Mouse (Mus musculus): ENCODE measurements around the gene Plcb4.

The Plcb4 gene

DNA sequence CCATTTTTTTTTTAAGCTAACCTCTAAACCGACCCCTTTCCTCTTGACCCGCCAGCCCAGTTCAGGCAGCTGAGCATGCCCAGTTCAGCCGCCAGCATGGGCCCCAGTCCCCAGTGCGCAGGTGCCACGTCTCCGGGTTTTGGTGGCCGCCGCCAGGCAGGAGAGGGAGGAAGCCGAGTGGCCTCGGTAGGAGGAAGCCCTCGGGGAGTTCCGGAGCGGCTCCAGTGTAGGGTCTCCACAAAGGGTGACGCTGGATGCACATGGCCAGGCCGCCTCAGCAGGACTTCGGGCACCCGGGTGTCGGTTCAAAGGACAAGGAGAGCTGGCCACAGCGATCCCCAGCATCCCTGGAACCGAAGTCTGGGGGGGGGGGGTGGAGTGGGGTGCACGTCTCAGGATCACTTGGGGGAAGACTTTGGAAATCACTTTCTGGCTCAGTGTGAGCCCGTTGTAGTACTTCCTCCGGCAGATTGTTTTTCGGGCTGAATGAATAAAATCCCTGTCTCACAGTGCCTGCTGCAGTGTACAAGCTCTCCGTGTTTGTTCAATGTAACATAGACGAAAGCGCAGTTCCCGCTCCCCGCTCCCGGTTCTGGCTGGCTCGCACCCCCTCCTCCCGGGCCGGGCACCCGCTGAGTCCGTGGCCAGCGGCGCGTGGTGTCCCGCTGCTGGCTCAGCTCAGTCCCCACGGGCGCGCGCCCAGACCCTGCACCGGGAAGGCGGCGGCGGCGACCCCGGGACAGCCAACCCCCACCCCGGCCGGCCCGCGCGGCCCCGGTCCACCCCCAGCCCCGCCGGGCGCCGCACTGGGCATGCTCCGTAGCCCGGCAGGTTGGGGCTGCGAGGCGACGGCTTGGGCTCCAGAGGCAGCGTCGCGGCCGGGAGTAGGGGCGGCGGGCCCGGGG lies at the start of gene Plcb4:
TSS of gene Plcb4 (plus strand) at position 526 of the 905 bp plus-strand sequence.
- in situ Hi-C loops (cut with MseI, MboI): no loop called here

DNA sequence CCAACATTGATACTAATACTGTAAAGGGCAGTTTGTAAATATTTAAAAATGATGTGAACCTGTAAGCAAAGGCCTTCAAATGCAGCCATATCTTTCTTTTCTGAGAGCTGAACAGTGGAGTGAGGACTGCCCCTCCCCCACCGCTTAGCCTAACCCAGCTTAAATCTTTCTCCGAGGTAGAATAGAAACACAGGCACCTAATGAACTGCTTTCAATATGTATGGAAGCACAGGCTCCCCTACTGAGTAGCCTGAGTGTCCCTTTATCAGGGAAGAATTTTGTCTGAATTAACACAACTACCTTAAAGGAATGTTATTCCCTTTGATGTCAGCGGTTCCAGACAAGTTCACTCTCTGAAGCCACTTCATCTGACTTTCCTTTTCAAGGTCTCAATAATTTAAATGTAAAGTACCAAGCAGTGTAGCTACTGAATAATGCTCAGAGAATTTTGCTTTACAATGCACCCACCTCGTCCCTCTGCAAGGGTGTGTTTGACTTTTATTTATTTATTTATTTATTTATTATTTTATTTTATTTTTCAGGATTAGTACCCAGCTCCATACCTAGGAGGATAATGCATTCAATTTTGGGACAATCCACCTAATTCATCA lies 44.1 kb upstream of the Plcb4 start:
- in situ Hi-C loops (cut with MseI, MboI): no loop called here

DNA sequence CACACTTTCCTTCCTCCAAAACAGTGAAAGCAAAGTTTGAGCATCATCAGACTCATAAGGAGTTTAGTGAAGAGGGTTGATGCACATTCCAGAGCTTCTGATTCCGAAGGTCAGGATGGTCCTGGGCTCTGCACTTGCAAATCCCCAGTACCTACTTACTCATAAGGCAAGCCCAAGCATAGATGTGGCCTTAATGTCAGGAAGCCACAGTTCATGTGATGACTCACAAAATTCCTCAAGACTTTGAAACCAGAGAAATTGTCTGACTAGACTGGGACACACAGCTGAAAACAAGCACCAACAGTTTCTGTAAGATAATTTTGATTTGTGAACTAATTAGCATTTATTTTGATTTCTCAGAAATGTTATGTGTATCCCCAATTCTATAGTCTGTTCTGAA lies 42.7 kb upstream of the Plcb4 start:
- in situ Hi-C loops (cut with MseI, MboI): no loop called here

DNA sequence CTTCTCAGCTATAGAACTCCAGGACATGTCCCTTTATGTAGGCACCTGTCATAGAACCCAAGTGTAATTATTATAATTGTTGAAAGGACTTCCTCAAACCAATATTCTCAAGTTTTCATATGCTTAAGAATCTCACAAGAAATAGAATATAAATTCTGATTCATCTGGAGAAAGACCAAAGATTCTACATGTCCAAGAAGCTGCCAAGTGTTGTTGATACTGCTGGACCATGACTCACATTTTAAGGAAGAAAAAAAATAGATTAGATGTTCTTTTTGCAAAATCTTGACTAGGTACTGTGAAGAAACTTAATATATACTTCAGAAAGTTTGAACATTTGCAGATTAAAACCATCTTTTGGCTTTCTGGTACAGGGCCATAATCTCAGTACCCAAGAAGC lies 40.3 kb upstream of the Plcb4 start:
- in situ Hi-C loops (cut with MseI, MboI): no loop called here

DNA sequence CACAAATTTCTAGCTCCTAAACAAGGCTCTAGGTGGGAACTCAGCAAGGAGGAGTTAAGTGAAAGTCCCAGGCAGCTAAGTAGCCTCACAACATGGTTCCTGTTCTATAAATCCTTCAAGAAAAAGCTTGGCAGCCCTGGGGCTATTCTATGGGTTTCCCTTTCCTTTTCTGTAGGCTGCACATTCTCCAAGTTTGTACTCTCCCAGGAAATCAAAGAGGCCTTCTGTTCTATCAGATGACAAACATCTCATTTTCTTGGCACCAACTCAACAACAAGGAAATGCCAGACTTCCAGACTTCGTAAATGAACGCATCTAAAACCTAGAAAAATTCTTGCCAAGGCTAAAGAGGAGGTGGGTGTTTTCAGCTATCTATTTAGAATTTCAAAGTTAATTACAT lies 38.9 kb upstream of the Plcb4 start:
- in situ Hi-C loops (cut with MseI, MboI): no loop called here

DNA sequence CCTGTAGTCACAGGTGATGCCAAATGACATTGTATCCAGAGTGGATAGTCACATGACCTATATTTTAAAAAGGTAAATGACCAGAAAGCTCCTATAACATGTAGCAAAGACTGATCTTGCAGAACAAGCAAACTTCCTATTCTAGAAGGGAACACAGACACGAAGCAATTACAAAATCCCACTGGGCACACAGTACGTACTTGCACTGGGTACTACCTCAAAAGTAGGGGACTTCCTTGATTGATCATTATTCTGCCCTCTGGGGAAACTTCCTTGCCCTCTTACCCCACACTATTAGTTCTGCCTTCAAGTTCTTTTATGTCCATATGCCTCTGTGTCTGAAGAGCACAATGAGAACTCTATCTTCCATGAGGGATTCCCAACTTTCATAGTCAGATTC lies 31.0 kb upstream of the Plcb4 start:
- in situ Hi-C loops (cut with MseI, MboI): no loop called here

DNA sequence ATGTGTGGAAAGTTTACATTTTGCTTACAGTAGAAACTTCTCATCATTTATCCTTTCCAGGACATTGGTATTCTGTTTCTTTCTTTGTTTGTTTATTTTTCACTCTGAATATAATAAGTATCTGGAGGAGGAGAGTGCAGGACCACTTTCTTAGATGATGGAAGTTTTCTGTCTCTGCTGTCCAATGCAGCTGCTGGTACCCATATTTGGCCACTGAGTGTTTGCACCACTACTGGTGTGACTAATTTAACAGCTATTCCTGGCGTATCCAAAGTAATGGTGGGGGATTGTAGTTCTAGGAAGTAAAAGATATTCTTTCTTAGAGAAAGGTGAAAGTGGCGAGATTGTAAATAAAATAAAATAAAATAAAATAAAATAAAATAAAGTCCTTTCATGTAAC lies 21.6 kb upstream of the Plcb4 start:
- in situ Hi-C loops (cut with MseI, MboI): no loop called here

DNA sequence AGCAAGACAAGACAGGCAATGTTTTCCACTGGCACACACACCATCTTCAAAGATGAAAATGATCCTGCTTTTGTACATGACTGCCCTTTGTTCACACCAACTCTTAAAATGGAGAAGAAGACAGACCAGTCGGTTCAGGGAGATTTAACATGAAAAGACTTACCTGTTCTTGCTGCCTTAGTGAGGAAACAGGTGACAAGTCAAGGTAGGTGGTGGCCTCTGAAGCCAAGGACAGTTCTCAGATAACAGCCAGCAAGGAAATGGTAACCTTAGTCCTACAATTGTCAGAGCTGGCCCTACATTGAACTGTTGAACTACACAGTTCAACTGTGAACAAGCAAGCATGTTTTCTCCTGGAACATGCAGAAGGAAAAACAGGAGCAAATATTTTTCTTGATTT lies 17.8 kb upstream of the Plcb4 start:
- in situ Hi-C loops (cut with MseI, MboI): no loop called here

DNA sequence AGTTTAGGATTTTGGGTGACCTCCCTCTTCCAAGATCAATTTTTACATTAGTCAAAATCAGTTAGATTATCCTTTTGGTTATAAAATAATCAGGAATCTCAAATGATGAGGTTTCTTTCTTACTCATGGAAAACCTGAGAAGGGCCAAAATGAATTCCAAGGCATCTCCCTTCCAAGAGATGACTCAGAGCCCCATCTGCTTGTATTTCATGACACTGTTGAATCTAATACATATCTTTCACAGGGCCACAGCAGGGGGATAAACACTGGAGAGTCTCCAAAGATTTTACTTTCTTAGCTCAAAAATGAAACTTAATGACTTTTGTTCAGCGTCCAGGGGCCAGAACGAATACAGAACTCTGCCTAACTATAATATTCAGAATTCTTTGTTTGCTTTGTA lies 17.2 kb upstream of the Plcb4 start:
- in situ Hi-C loops (cut with MseI, MboI): no loop called here

DNA sequence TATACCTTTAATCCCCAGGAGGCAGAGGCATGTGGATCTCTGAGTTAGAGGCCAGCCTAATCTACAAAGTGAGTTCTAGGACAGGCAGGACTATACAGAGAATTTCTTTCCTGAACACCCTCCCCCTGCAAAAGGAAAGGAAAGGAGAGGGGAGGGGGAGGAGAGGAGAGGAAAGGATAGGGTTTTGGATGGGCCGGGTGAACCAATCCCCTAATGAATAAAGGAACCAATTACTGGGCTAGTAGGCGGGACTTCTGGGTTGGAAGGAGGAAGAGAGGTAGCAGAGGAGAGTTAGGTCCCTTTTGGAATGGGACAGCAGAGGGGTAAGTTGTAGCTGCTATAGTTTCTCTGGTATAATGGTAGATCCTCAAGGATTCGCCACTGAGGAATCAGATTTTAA lies 12.6 kb upstream of the Plcb4 start:
- in situ Hi-C loops (cut with MseI, MboI): no loop called here

DNA sequence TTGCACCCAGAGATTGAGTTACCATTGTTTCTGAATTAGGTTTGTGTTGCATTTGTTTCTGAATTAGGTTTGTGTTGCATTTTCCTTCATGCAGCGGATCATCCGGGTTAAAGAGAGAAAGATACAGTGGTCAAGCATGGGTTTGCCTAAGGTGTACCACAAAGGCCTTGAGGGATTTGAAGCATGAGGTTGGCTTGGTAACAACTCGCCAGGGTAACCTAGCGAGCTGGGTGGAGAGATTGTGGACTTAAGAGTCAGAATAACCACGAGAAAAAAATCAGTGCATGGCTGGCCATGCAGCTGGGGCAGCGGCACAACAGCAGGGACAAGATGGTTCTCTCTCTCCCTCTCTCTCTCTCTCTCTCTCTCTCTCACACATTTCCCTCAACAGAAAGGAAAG lies 12.2 kb upstream of the Plcb4 start:
- in situ Hi-C loops (cut with MseI, MboI): no loop called here

DNA sequence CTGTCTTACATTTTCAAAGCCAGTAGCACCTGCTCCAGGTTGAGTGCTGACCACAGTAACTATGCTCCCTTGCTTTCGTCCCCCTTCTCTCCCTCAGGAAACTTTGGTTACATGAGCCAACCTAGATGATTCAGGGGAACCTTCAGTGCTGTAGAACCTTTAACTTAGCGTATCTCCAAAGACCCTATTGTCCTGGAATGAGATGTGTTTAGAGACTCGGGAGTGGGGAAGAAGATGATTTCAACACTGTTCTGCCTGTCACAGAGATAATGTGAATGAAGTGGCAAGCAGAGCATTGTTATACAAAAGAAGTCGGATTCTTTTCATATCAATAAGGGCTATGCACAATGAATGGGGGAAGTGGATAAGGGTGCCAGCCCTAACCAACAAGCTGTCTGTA lies 10.8 kb upstream of the Plcb4 start:
- in situ Hi-C loops (cut with MseI, MboI): no loop called here

DNA sequence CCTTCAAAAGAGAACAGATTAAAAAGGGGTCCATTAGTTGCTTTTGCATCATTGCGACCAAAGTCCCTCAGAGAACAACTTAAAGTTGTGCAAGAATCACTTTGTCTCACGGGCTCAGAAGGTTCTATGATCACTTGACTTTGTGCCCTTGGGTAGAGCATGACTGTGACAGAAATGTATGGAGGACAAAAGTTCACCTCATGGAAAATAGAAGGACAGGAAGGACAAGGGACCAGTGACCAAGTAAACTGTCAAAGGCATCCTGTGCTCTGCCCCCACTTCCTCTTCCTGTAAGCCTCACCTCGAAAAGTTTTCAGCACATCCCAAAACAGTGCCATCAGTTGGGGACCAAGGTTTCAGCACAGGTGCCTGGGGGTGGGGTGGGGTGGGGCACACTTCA lies 7.9 kb upstream of the Plcb4 start:
- in situ Hi-C loops (cut with MseI, MboI): no loop called here

DNA sequence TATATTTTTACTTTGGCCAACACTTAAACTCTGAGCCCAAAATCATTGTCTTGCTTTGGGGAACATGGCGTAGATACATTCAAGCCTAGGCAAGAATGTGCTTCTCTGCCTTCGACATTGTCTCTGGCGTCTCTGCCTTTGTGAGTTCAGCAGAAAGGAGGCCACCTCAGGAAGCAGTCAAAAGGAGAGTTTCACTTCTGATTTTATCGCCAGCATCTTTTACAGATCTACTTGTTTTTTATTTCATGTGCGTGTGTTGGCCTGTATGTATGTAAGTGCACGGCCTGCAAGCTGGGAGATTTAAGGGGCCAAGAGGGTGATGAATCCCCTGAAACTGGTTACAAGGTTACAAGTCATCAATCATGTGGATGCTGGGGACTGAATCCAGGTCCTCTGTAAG lies 6.8 kb upstream of the Plcb4 start:
- in situ Hi-C loops (cut with MseI, MboI): no loop called here

DNA sequence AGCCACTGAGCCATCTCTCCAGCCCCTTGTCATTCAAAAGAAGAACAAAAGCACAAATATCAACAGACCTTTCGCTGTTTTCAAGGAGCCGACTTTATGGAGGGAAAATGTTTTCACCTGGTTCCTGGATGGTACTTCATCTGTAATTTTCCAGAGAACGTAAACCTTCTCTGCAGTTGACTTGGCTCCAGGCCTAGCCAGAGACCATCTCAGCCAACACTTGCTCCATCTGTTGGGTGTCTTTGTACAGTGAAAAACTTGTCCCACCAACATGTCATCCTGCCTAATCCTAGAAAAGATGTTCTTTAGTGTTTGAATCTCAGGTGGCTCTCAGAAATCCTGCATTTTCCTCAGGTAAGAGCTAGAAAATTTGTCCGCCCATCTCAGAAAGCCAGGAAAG lies 6.4 kb upstream of the Plcb4 start:
- in situ Hi-C loops (cut with MseI, MboI): no loop called here

DNA sequence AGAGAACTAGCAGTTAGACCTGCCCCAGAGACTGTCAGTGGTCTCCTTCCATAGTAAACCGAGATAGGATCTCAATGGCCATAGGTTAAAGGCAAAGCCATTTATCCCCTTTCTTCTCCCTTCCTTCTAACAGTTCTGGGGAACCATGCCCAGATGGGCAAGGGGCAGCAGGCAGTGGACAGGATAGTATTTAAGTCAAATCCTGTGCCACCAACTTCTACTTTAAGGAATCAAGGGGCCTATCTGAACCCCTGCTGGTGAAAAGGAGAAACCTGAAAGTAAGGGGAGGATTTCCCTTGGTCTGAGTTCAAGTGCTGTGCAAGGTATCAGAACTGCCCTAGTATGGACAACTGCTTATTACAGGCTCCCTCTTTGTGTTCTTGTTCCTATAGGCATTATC lies 2.9 kb upstream of the Plcb4 start:
- in situ Hi-C loops (cut with MseI, MboI): no loop called here

DNA sequence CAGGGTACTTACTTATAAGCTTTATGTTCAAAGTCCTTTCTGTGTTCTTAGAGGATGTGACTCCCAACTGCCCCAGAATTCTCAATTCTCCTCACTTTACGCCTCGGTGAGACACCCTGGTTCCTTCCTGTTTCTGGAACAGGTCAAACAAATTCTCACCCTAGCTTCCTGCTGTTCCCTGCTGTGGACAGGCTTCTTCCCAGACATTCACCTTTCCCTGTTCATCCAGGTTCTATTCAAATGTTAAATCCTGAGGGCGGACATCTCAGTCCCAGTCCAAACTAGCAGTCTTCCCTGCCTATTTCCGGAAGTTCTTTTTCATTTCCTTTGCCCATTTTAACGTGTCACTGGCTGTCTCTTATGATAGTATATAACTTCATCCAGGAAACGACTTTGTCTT lies 2.2 kb upstream of the Plcb4 start:
- in situ Hi-C loops (cut with MseI, MboI): no loop called here

DNA sequence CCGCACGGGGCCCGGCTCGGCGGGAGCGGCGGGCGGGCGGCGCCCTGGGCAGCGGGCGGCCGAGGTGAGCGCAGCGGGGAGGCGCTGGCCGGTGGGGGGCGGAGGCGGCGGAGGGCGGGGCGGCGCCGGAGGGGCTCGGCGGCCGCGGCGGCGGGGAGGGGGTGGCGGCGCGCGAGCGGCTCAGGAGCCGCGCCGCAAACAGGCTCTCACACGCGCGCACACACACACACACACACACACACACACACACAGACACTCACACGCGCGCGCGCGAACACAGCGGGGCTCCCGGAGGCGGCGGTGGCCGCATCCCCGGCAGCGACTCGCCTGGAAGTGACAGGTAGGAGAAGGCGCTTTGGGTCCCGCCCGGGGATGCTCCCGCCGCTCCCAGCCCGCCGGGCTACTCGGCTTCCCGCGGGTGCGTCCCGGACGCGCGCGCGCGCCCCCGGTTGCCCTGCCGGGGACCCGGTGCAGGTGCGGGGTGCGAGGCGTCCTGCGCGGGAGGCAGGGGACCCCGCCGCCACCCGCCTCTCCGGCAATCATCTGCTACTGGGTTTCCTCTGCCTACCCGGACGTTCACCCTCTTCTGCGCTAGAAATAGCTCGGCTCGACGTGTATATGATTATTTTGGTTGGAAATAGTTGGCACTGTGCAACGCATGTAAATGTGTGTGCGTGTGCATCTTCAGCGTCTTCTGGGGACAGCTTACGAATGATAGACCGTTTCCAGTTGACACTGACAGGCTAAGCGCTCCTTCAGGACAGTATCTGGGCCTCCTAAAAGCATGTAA lies 775 bp downstream of the Plcb4 start:
- in situ Hi-C loops (cut with MseI, MboI): no loop called here

DNA sequence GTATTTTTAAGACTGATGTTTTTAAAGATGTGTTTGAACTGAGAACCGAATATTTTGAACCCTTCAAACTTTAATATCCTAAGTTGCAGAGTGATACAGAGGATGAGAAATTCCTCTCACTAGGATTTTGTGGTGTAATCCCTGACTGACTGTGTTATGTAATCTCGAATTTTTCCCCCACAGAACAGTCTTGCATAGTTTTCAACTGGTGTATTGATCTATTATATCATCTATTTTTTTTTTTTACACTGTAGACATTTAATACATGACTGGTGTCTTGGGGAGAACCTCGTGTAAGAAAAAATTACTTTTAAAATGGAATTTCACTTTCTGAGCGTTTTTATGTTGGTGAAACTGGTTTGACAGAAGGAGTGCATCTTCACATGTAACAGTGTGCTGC lies 2.0 kb downstream of the Plcb4 start:
- in situ Hi-C loops (cut with MseI, MboI): no loop called here

DNA sequence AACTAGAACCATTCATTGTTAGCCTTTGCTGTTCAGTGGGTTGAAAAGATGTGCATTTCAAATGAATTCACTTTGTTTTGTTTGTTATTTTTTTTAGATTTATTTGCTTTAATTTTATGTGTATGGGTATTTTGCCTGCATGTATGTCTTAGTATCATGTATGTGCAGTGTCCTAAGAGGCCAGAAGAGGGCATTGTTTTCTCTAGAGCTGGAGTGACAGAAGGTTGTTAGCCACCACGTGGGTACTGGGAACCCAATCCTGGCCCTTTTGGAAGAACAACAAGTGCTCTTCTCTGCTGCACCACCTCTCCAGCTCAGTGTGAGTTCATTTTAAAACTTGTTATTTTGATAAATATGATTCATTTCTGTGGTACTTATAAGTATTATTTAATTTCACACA lies 5.0 kb downstream of the Plcb4 start:
- in situ Hi-C loops (cut with MseI, MboI): no loop called here

DNA sequence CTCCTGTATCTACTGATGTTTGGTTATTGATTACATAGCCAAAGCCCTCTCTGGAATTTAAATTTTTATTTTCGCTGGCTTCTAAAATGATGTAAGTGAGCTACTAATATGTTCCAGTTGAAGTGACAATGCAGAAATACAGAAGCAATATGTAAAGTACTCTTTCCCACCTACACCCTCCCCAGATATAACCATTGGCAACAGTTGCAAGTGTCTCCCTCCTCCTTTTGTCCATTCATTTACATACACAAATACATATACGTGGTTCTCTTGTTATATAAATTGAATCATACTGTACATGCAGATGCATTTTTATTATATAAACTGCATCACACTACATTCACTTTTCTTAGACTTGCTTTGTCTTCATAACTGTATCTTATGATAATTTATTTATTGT lies 8.7 kb downstream of the Plcb4 start:
- in situ Hi-C loops (cut with MseI, MboI): no loop called here

DNA sequence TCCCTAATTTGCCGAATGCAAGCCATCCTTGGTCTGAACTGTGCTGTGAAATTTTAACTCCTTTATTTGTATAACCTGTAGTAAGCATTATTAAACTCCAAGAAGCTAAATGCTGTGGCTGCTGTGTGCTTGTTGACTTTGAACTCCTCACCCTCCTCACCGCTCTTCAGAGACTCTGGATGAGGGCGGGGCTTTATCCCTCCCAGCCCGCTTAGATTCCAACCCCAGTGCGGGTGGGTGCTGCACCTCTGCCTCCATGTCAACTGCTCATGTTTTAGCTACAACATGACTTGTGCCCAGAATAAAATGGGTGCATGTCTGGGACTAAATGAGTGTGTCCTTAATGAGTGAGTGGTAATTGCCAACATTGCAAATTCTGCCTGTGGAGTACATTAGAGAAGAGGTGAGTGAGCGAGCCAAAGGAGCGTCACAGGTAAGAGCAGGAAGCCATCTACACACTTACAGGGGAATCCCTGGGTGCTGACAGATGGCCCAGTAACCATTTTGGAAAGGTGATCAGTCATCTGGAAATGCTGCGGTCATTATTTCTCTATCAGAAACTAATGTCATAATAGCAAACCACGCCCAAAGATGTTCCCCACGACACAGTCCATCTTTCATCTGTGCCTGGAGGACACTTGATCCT lies 13.8 kb downstream of the Plcb4 start:
- in situ Hi-C loops (cut with MseI, MboI): no loop called here

Data from mouse trophoblast stem cell (cell line).